Mouse (Mus musculus) megakaryocyte, embryonic 14.5 days (primary cell): ENCODE measurements around the gene Phf8. TPM values are rescaled to one million over a fixed set of nuclear protein-coding genes. Genes with fewer than 3 reads are reported as not detected.

ENCODE experiments used
- H3K27me3 ChIP-seq: replicated peaks from 2 replicates; pipeline ENCODE3; 2012; ENCODE audit warnings: inconsistent platforms
- H3K36me3 ChIP-seq: replicated peaks from 2 replicates; pipeline ENCODE3; 2012; ENCODE audit warnings: low read length, inconsistent platforms, mixed read lengths
- H3K4me1 ChIP-seq: 2 replicates; pipeline ENCODE4 v1.6.1; 2012; ENCODE audit warnings: inconsistent platforms
- H3K4me3 ChIP-seq: replicated peaks from 2 replicates; pipeline ENCODE3; 2012; ENCODE audit warnings: moderate library complexity, mild to moderate bottlenecking, inconsistent platforms
- H3K9me3 ChIP-seq: 2 replicates; pipeline ENCODE4 v1.6.1; 2012; ENCODE audit warnings: inconsistent platforms
- FLI1 ChIP-seq: IDR thresholded peaks from 2 replicates; pipeline ENCODE4 v1.6.1; 2012; ENCODE audit warnings: low read length, inconsistent platforms, mixed read lengths
- GATA1 ChIP-seq: IDR thresholded peaks from 3 replicates; pipeline ENCODE4 v1.6.1; 2012; ENCODE audit warnings: mixed read lengths, low read length, inconsistent platforms, borderline replicate concordance
- polyA plus RNA-seq: library from polyadenylated mRNA; stranded (reverse); fragments of >175 nt; gene quantifications from 2 replicates; pipeline ENCODE4 v1.2.3, GENCODE M21; 2012; ENCODE audit warnings: low replicate concordance; ENCODE audit not compliant: insufficient read depth

The Phf8 gene
- polyA plus RNA-seq, 1 experiment, result 3.4 TPM

- Histone ChIP-seq H3K27me3 (peaks cover 2% of the 10 kb centered on the region), H3K36me3 (peaks cover 9% of the 10 kb centered on the region), H3K4me3 (peak overlapping the region; percentile 93), H3K4me1 (peaks cover 7% of the 10 kb centered on the region), H3K9me3 (peaks cover 13% of the 10 kb centered on the region)
- TF ChIP-seq GATA1, result no peak
- no peak for TF ChIP-seq FLI1
Observed at GRCm38 (mm10) chrX:151521786-151522522, 1.5 kb downstream of the Phf8 start.

- no peaks in the 10 kb centered on the region for H3K9me3 ChIP-seq
- TF ChIP-seq FLI1 (no peak), GATA1 (no peak)
Observed at GRCm38 (mm10) chrX:151553356-151553755, 32.9 kb downstream of the Phf8 start.

GRCm38 (mm10) chrX:151575166-151575565 lies 54.7 kb downstream of the Phf8 start:
- Histone ChIP-seq H3K4me3 (no peak overlapping the region), H3K36me3 (peaks cover 47% of the 10 kb centered on the region), H3K27me3 (no peaks in the 10 kb centered on the region), H3K9me3 (no peaks in the 10 kb centered on the region), H3K4me1 (no peaks in the 10 kb centered on the region)
- TF ChIP-seq GATA1, result no peak

More at GRCm38 (mm10) chrX:151553356-151553755, 32.9 kb downstream of the Phf8 start:
- Histone ChIP-seq H3K36me3 (peaks cover 59% of the 10 kb centered on the region), H3K4me1 (no peaks in the 10 kb centered on the region), H3K27me3 (no peaks in the 10 kb centered on the region), H3K4me3 (no peak overlapping the region)

GRCm38 (mm10) chrX:151643386-151643785 lies 122.9 kb downstream of the Phf8 start:
- peaks cover 5% of the 10 kb centered on the region; the same call in 1 of the 2 replicates for H3K4me1 ChIP-seq
- no peaks in the 10 kb centered on the region for H3K36me3 ChIP-seq
- no peaks in the 10 kb centered on the region for H3K9me3 ChIP-seq
- H3K4me3 ChIP-seq, result no peak overlapping the region
- TF ChIP-seq FLI1 (no peak), GATA1 (no peak)
- peaks cover 9% of the 10 kb centered on the region for H3K27me3 ChIP-seq

- no peaks in the 10 kb centered on the region for H3K4me1 ChIP-seq
- TF ChIP-seq FLI1 (no peak), GATA1 (no peak)
- no peaks in the 10 kb centered on the region for H3K9me3 ChIP-seq
- no peak overlapping the region for H3K4me3 ChIP-seq
- H3K27me3 ChIP-seq, result peaks cover 10% of the 10 kb centered on the region
- no peaks in the 10 kb centered on the region for H3K36me3 ChIP-seq
Observed at GRCm38 (mm10) chrX:151653744-151654143, 133.3 kb downstream of the Phf8 start.

- TF ChIP-seq GATA1 (no peak), FLI1 (no peak)
- Histone ChIP-seq H3K27me3 (no peaks in the 10 kb centered on the region), H3K4me3 (no peak overlapping the region), H3K36me3 (no peaks in the 10 kb centered on the region), H3K9me3 (peaks cover 9% of the 10 kb centered on the region), H3K4me1 (peaks cover 7% of the 10 kb centered on the region)
Observed at GRCm38 (mm10) chrX:151674492-151675171, 154.2 kb downstream of the Phf8 start.

Other genes with a start within 250 kb of the Phf8 start
- gene Fam120c, start 176.5 kb upstream of the Phf8 start, polyA plus RNA-seq, result 1.0 and 3.9 TPM in 2 replicates